Mouse (Mus musculus) liver, embryonic 14.5 days (tissue): ENCODE results near the gene Spen.

Experiments
- CTCF ChIP-seq: IDR thresholded peaks from 2 replicates; pipeline ENCODE4 v1.5.1; 2016; ENCODE audit warnings: antibody characterized with exemption, low read depth, control low read depth
- EP300 ChIP-seq: IDR thresholded peaks from 2 replicates; pipeline ENCODE4 v1.6.1; 2016; ENCODE audit warnings: antibody characterized with exemption, low read depth

- TF ChIP-seq CTCF, result no peak
- no peak for TF ChIP-seq EP300
These were observed 27.9 kb downstream of the Spen start for GRCm38 (mm10) chr4:141510457-141510856.
